Mouse (Mus musculus): ENCODE data around the gene Dcdc2c.
A peak's percentile ranks its signal among the peaks of the same experiment; 100 is the strongest.

Dcdc2c gene

DNA sequence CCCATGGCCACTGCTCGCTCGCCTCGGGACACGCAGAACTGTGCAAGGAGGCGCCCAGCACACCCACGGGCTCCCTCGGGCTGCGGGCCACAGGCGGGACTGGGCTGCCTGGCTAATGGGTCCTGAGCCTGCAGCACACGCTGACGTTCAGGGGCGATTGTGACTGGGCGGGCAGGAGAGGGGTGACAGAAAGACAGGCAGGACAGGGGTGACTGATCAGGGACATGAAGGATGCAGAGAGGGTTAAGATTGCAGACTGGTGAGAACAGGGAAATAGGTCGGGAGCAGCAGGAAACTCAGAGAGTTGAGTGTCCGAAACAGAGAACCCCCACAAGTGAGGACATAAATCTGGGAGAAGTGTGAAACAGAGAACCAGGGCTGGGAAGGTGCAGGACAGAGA, at the start of gene Dcdc2c:
Gene Dcdc2c (minus strand): TSS at position 101 of the 400 bp plus-strand sequence.
- no peak for DNase-seq (ENCODE audit: low spot score in 2 of 2)

DNA sequence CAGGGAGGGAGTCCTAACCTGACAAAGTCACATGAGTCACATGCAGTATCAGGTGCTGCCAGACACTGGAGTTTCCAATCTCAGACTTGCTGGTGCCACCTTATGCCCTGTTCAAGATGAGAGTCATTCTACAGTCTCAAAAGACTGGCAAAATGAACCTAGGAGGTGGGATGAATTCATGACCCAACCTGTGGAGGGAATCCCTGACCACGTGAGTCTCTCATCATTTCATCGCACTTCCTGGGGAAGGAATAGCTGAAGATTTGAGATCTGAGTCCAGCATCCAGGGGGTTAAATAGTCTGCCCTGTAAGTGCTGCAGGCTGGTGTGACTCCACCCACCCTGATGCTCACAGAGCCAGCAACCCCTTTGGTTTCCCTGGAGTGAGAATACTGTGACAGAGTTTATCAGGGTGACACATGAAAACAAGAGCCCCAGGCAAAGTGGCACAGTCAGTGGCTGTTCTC, 46.4 kb upstream of the Dcdc2c start:
- DNase-seq (ENCODE audit: low spot score in 2 of 2) = no peak

DNA sequence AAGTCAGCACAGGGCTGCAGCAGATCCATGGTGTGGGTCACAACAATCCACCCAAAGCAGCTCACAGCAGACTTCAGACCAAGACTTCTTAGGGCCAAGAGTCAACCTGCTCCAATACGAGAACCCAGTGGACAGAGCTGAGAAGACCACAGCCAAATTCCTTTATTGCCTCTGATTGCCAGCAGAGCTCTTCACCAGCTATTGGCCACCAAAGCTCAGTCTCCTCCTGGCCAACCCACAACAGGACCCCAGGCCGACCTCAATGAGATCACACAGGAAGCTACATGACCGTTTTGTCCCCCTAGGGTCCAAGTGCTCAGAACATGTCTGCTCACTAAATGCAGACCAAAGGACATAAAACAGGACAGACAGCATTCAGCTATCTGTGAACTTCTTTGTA, 45.9 kb upstream of the Dcdc2c start:
- DNase-seq (ENCODE audit: low spot score in 2 of 2) = no peak

DNA sequence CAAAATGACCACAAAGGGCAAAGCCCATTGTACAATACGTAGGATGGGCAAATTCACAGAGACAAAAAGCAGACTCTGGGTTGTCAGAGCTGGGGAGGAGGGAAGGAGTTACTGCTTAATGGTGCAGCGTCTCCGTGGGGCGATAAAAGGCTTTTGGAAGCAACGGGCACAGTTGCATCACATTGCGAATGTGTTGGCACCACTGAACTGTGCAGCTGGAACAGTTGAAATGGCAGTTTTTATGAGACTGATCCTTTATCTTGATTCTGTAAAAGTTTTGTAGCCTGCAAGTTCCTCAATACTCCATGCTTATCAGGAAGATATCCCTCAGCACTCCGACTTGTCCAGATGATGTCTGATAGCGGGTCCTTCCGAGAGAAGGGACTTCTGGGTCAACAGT, 45.5 kb upstream of the Dcdc2c start:
- no peak for DNase-seq (ENCODE audit: low spot score in 2 of 2)

DNA sequence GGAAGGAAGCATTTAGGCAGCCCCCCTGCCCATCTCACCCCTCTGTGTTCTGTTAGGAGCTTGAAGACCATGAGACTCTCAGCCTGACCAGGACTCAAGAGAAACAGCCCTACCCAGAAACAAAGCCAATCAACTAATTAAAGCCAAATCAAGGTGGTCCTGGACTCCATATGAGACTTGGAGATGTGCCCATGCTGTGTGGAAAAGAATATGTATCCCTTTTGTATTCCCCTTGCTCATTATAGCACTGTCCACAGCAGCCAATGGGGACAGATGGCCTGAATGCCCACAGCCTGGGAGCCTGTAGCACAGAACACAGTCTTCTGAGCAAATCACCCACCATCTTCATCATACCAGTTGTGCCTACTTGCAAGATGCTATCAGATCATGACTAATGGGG, 44.7 kb upstream of the Dcdc2c start:
- no peak for DNase-seq (ENCODE audit: low spot score in 2 of 2)

DNA sequence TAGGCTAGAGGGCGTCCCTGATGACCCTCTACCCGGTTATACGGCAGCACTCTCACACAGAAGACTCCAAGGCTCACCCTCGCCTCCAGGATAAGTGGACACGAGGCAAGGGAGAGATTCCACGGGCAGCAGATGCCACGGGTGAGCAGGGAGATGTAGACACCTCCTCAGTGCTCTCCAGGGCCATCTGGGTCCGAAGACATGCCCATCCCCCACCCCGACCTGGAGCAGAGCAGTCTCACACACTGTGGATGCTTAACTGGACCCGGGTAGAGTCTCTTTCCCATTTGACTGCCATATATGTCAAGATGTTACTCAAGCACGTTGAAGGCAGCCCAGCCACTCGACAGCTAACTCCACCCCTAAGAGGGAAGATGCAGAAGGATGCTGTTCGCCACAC, 38.2 kb upstream of the Dcdc2c start:
- DNase-seq (ENCODE audit: low spot score in 2 of 2) = no peak

DNA sequence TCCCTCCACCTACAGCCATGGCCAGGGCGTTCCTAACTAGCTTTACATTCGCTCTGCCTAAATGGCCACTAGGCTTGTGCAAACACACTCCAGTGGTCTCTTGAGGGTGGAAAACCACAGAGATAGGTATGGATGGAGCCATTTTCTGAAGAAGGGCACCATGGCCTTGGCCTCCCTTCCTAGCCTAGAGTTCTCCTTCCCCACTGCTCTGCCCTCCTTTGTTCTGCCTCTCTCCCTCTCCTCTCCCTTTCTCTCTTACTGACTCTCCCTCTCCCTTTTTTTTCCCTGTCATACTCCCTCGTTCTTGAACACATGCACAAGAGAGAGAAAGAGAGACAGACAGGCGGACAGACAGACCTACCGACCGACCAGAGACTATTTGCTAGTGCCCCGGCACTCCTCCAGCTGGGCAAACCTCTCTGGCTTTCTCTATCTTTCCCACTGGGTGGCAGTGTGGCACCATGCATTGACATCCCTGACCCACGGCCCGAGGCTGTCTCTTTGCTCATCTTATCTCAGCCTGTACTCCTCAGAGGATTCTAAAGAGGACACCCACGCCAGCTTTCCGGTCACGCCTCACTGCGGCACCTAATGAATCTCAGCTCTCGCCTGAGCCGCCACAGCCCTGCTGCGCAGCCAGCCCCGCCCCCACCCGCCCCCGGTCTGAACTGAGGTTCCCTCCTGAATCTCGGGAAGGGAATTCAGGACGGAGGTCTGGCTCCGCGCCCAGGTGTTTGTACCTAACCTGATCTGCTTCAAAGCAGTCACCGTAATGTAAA, 37.1 kb upstream of the Dcdc2c start:
- peak; percentile 79 to 86 for DNase-seq (ENCODE audit: low spot score in 2 of 2)

DNA sequence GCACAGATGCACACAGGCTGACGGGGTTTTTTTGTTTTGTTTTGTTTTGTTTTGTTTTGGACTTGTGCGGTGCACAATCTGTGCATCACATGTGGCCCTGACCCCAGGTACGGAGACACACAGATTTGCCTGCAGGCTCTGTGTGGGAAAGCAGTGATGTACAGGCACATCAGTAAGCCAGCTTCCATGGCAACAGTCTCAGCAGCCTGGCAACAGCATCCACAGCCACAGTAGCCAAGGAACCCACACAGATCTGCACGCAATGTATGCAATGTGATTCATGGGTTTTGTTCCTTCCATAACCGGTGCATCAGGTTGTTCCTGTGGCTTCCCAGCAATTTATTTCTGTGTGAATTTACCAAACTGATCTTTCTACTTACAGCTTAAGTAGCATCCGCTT, 35.8 kb upstream of the Dcdc2c start:
- DNase-seq (ENCODE audit: low spot score in 2 of 2) = no peak

DNA sequence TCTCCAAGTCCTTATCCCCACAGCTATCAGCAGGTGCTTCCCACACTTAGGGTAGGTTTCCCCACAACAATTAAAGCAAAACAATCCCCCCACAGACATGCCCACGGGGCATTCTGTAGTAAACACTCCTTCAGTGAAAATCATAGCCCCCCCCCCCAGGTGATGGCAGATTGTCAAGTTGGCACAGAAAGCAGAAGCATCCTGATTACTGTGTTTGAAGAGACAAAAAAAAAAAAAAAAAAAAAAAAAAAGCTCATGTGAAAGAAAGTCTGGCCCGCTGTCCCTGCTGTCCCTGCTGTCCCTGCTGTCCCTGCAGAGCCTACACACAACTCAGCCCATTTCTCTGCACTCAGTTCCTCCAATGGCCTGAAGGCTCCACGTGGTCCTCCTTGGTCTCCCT, 31.8 kb upstream of the Dcdc2c start:
- DNase-seq (ENCODE audit: low spot score in 2 of 2) = no peak

DNA sequence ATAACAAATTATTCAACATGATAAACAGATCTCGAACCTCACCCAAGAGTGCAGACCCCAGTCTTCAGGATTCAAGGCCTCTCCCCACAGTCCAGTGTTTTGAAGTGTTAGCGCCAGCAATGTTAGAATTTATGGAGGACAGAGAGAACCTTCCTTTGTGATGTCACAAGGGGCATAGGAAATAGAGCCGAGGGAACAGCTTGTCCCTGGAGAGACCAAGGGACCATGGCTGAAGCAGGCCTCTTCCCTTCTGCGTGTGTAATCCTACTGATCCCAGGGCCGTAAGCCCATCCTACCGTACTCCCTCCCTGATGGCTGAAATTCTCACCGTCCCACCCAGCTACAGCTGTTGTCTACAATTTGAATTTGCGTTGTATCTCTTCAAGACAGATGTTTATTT, 30.2 kb upstream of the Dcdc2c start, which contains the start of gene Allc:
Gene Allc (minus strand): TSS at position 101 of the 400 bp plus-strand sequence.
- no peak for DNase-seq (ENCODE audit: low spot score in 2 of 2)

DNA sequence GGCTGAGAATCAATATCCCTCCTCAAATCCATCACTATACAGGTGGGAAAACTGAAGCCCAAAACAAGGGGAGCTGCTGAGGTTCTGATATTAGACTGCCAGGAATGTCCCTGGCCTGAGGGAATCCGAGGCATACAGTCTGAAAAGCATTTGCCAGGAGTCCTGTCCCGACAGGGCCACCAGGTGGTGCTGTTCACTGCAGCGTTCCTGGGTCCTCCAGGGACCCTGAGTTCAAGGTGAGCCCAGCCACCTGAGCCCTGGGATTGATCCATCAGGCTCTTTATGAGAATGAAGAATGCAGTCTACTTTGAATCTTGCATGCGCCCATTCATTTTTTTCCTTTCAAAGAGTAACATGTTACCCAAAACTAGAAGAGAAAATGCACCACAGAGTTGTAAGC, 26.9 kb upstream of the Dcdc2c start:
- DNase-seq (ENCODE audit: low spot score in 2 of 2) = no peak

DNA sequence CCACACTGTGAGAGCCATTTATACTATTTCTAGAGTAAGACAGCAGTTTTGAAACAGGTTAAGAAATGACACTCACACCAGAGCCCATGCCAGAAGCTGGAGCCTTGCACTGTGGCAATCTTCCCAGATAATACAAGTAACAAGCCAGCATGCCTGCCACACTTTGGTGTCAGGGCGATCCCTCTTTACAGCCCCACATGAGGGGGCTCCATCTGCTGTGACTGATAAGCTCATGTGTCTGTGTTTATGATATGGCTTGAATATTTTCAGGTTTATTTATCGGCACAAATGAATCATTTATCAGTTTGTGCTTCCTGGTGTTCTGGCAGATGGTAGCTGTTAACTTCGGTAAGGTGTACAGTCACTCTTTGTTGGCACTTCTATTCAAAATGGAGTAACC, 25.9 kb upstream of the Dcdc2c start:
- DNase-seq (ENCODE audit: low spot score in 2 of 2) = no peak

DNA sequence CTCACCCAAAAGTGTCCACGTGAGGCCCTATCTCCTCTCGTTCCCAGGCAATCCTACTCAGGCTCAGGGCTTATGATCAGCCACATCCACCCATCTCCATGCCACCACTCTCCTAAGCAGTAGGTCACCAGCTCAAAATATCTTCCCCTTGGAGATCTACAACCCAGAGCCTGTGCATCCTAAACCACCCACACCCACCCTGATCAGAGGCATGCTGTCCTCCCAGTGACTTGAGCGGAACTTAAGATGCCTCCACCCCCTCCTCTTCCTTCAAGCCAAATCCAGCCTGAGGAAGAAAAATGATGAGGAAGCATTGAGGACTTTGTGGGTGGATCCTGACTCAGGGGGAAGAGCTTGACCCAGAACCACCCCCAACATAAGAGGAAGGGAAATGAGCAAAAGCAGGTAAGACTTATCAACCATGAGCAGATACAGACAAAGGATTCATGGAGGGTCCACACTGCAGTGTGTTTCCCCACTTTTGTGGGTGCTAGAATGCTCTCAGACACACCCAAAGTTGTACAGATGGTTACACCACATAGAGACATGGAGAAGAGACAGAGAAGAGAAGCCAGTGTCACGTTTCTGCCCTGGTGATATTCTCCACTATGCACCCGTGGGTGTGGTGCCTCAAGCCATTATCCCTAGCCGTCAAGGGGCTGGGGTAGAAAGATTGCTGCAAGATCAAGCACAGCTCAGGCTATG, 23.3 kb upstream of the Dcdc2c start:
- DNase-seq (ENCODE audit: low spot score in 2 of 2) = no peak

DNA sequence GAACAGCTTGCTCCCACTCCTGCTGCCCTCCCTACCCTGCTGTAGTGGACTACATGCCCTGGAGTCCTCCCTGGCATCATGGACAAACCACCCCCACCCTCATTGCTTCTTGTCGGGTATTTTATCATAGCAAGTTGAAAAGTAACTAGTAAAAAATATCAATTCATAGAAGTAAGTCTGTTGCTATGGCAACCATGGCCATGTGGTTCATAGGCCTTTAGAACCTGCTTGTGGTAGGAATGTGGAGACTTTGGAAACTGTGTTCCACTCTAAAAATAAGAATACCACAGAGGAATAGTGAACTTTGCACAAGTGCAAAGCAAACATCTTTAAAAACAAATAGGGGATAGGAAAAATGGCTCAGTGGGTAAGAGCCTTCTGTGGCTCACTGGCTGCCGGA, 20.0 kb upstream of the Dcdc2c start:
- no peak for DNase-seq (ENCODE audit: low spot score in 2 of 2)

DNA sequence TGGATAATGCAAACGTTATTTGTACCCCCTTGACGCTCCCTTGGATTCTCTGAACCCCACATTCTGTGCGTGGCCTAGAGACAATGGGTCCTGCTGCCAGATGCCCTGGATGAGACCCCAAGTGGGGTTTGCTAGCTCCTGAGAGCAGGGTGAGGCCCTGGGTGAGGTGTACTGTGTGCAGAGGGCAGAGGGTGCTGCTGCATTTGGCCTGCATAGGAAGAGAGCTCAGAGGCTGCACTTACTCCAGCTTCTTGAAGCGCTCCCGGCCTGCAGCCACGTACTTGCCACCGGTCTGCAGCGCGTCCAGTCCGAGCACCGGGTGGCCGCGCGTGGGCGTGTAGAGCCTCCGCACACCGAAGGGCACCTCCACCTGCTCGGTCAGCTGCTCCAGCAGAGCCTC, 424 bp downstream of the Dcdc2c start:
- DNase-seq (ENCODE audit: low spot score in 2 of 2) = no peak

DNA sequence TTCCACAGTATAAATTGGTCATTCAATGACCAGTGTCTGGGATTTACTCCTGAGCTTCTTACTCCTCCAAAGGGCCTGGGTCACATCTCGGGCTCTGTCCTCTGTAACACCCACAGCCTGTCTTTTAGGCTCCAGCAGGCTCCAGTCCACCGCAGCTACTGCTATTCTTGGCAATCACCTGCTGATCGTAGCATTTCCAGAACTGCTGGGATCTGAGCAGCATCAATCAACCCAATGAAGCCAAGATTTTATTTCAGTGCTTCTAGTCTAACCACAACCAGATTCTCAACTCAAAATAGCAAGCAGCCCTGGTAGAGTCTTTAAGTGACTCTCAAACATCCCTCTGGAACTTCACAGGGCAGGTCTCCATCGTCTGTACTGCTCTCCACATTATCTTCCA, 3.3 kb downstream of the Dcdc2c start:
- no peak for DNase-seq (ENCODE audit: low spot score in 2 of 2)

DNA sequence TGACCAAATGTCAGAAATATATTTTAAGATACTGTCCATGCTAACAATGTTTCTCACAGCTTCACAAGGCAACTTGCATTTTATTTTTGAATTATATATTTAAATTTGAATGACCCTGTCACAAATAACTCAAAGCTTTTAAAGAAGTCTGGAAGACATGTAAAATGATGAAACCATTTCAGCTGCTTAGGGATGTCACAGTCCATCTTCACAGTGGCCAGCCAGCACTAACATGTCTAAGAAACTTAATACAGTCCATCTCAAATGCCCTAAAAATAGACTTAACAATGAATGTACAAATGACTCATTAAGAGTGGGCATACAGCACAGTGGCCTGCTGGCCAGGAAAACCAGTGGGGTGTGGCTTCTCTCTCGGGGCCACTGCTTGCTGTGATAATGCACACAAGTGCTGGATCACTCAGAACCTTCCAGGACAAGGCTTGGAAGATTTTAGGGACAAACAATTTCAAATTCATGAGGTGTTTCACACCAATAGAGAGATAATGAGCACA, 37.9 kb downstream of the Dcdc2c start:
- DNase-seq (ENCODE audit: low spot score in 2 of 2) = no peak

DNA sequence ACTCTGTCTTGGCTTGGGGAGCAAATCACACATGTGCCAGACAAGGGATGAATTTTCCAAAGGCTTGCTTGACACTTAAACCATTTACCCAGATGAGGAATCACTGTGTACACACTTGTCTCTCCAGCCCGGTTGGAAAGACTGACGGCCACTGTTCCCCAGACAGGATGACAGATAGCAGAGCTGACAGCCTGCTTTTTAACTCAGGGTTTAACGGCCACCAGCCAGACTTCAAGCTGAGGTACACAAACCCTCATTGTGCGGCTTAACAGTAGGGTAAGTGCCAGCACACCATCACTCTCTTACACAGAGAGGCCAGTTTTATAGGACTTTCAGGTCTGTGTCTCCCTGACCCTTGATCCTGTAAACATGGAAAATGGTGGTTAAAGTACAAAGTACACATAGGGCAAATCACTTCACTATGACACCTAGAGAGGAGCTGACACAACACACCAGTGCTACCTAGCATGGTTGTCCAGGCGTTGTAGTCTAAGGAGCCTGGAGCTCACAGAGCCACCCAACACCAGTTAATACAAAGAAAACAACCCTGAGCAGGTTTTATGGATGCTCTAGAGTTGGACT, 42.4 kb downstream of the Dcdc2c start:
- no peak for DNase-seq (ENCODE audit: low spot score in 2 of 2)

DNA sequence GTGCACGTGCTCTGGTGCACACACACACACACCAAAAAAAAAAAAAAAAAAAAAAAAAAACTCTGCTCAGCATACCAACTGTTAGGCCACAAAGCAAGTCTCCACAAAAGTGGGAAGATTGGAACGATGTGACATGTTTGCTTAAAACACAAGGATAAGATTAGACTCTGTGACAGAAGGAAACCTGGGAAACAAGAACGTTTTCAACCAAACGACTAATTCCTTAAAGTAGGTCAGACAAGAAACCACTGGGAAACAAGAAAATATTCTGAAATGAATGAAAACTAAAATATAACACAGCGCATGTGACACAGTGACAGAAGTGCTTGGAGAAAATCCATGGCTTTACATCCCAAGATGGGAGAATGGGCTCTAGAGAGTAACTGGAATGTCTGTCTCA, 57.9 kb downstream of the Dcdc2c start:
- no peak for DNase-seq (ENCODE audit: low spot score in 2 of 2)

DNA sequence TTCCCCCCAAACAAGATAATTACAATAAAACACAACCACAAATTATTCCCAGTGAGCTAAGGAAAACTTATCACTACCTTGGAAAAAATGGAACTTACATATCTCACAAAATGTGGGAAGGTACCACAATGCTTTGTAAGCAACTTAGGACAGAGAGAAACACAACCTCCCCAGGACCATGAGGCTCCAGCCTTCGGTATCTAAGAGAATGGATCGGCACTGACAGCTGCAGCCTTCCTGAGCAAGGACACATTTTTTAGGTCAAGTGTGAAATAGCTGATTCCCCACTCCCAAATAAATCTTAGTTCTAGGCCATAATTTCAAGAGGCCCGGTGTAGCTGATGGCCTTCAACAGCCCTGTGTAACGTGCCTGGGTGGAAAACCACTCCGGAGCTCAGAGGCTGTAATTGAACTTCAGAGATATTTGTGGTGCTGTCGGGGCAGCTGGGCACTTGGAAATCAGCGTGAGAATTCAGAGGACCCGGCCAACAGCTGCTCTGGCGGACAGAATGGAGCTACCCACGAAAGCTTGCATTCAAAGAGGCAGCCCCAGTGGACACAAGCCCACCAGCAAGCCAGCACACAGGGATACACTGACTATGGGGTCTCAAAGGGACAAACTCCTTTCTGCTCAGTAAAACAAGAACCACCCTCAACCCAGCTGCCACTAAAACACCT, 69.6 kb downstream of the Dcdc2c start:
- no peak for DNase-seq (ENCODE audit: low spot score in 2 of 2)

DNA sequence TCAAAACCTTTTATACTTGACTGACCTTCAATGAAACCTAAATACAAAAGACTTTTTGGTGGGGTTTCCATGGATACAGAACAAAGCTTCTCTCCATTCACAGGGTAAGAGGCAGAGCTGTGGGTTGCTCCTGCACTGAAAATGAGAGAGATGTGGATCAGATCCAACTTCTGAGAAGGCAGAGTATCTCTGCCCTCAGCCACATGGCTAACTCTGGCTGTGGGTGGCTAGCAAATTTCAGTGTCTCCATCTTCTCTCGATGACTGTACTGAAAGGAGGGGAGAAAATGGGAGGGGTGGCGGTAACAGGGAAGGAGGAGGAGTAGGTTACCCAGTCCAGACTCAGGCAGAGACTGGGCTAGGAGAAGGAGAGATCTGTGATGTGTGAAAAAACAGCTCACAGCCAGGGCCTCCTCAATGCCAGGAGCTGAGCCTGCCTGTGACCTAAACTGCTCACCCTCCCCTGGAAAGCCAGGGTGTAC, 91.2 kb downstream of the Dcdc2c start:
- no peak for DNase-seq (ENCODE audit: low spot score in 2 of 2)

DNA sequence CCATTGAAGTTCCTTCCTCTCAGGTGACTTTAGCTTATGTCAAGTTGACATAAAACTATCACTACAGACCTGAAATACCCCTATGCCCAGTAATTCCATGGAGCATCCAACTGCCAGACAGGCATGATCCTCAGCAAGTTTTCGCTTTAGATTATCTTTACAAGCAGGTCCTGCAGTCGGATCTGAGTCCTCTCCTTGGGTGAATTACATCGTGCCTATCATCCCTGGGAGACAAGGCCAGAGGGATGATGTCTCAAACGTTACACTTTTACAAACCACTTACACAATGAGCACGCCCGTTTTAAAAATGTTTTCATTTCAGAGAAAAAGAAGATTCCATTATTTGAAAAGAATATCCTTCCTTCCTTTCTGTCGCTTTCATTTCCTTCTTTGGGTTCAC, 91.7 kb downstream of the Dcdc2c start:
- no peak for DNase-seq (ENCODE audit: low spot score in 2 of 2)
